ENCODE assay signal across 8 mouse cellular contexts in genomic region chr19:55244791-55245231, GRCm38 (mm10). TPM values are rescaled to one million over a fixed set of nuclear protein-coding genes. Genes with fewer than 3 reads are reported as not detected.
DNase-seq lines count a peak whose midpoint lies in the region; ATAC-seq lines count a peak whose summit lies in the region.

No protein-coding gene starts in this region.

- DNase-seq in right cerebral cortex, adult 18-20 months = peak; percentile 81
- DNase-seq in right cerebral cortex, postnatal 10 days (ENCODE audit: low spot score in 2 of 2) = no peak
- DNase-seq in embryo, embryonic 10.5 days (ENCODE audit: low spot score) = peak; percentile 51
- peak; percentile 85 for DNase-seq in kidney, postnatal 10 days
- peak; percentile 49 for DNase-seq in skeletal muscle tissue, adult 2 months (ENCODE audit: low read depth, low spot score)

- H3K4me3 ChIP-seq in heart, embryonic 13.5 days = no peak overlapping the region
- H3K4me3 ChIP-seq in liver, embryonic 16.5 days (ENCODE audit: low read depth, low read length) = no peak overlapping the region

- 7% methylated on average over 7 of the region's 7 CpGs for WGBS in heart, embryonic 13.5 days
- 19% methylated on average over 7 of the region's 7 CpGs for WGBS in liver, embryonic 16.5 days (ENCODE audit: insufficient replicate concordance)

- H3K27ac ChIP-seq in heart, embryonic 13.5 days (replicated peaks) = peak overlapping the region; percentile 78
- no peak overlapping the region for H3K27ac ChIP-seq in liver, embryonic 16.5 days (ENCODE audit: low read length)

- no peaks in the 10 kb centered on the region for H3K9me3 ChIP-seq in heart, embryonic 13.5 days
- no peaks in the 10 kb centered on the region for H3K9me3 ChIP-seq in liver, embryonic 16.5 days (replicated peaks; ENCODE audit: control insufficient read depth, low read length)

- peak; percentile 66 for ATAC-seq in heart, embryonic 13.5 days (ENCODE audit: extremely low read depth, insufficient number of reproducible peaks, low FRiP score, low TSS enrichment)
- peak; percentile 69 for ATAC-seq in liver, embryonic 16.5 days (ENCODE audit: low read depth)
- no peak; the same call in 1 of the 2 replicates for ATAC-seq in erythroid progenitor cell, adult 5-6 weeks (replicated peaks; ENCODE audit: low FRiP score, poor library complexity, severe bottlenecking)

- no peaks in the 10 kb centered on the region for H3K36me3 ChIP-seq in heart, embryonic 13.5 days
- H3K36me3 ChIP-seq in liver, embryonic 16.5 days (ENCODE audit: control insufficient read depth, insufficient read depth) = no peaks in the 10 kb centered on the region

- H3K4me1 ChIP-seq in heart, embryonic 13.5 days = peaks cover 23% of the 10 kb centered on the region
- peaks cover 22% of the 10 kb centered on the region for H3K4me1 ChIP-seq in liver, embryonic 16.5 days (ENCODE audit: control insufficient read depth, low read depth, low read length)

- H3K27me3 ChIP-seq in heart, embryonic 13.5 days (replicated peaks) = no peaks in the 10 kb centered on the region; the same call in 1 of the 2 replicates
- no peaks in the 10 kb centered on the region for H3K27me3 ChIP-seq in liver, embryonic 16.5 days (ENCODE audit: control insufficient read depth, insufficient read depth, low read depth, low read length)

- peak overlapping the region; percentile 28; the same call in 1 of the 2 replicates for H3K4me2 ChIP-seq in heart, embryonic 13.5 days
- no peak overlapping the region for H3K4me2 ChIP-seq in liver, embryonic 16.5 days (ENCODE audit: low read depth, low read length)

- 0 out of 2 replicates have a peak overlapping the region, but pooled peaks have one; percentile 48 for H3K9ac ChIP-seq in heart, embryonic 13.5 days
- H3K9ac ChIP-seq in liver, embryonic 16.5 days (ENCODE audit: low read depth, low read length) = no peak overlapping the region

RNA-seq across cellular contexts. Expression of gene Gucy2g, which starts 3.8 kb away (rescaled TPM):
- not detected in 2 replicates for polyA plus RNA-seq in heart, embryonic 13.5 days (2015; fragmentation: Nextera tagmentation; extraction: Ambion mirVana)
- 0.02 and 0.05 TPM in 2 replicates for polyA plus RNA-seq in liver, embryonic 16.5 days (2015; fragmentation: Nextera tagmentation; extraction: Ambion mirVana)
- not detected in 2 replicates for total RNA-seq in erythroid progenitor cell, adult 5-6 weeks (2015; ENCODE audit: low replicate concordance)
- total RNA-seq in erythroid progenitor cell, adult 5-6 weeks (2017; ENCODE audit: low replicate concordance) = not detected in 2 replicates

RNA-seq across cellular contexts. Expression of gene Acsl5, which starts 6.9 kb away (rescaled TPM):
- 32.9 and 36.8 TPM in 2 replicates for polyA plus RNA-seq in heart, embryonic 13.5 days (2015; fragmentation: Nextera tagmentation; extraction: Ambion mirVana)
- polyA plus RNA-seq in liver, embryonic 16.5 days (2015; fragmentation: Nextera tagmentation; extraction: Ambion mirVana) = 203 and 205 TPM in 2 replicates
- 47.4 and 62.0 TPM in 2 replicates for total RNA-seq in erythroid progenitor cell, adult 5-6 weeks (2015; ENCODE audit: low replicate concordance)
- 29.8 and 68.9 TPM in 2 replicates for total RNA-seq in erythroid progenitor cell, adult 5-6 weeks (2017; ENCODE audit: low replicate concordance)

Comparison
In these comparisons a context has a peak if more than half of its experiments do, and no peak if none do; other contexts are left out.
1. DNase-seq: peak in right cerebral cortex, adult 18-20 months (single experiment), embryo, embryonic 10.5 days (single experiment), kidney, postnatal 10 days (single experiment) and skeletal muscle tissue, adult 2 months (single experiment); none in right cerebral cortex, postnatal 10 days (0 of 2).